In the genomic region with DNA sequence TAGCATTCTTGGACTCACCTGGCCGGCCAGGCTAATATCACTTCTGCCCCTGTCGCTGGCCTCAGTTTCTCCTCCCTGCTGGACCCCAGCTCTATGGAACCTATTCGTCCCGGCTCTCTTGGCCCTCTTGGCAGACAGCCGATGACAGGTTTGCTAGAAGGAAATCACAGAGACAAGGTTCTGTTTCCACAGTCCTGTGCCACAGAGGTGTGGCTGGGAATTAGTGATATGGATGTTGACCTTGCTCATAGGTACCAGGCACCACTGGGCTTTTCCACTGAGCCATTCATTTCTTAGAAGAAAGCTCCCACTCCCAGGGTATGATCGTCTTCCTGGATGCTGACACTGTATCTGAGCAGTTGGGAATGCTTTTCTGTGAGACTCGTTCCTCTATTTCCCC, we compare ENCODE assay signal across 25 mouse cellular contexts.
DNase-seq lines count a peak whose midpoint lies in the region; ATAC-seq and TF ChIP-seq lines count a peak whose summit lies in the region.
"Had no signal": no experiment of that assay in that cellular context is flagged by ENCODE, and none has a peak within 500 bp of the region (broad histone marks: within the 10 kb centered on the region; RNA-seq: fewer than 3 reads in every experiment).

No protein-coding gene starts in this region.

- H3K27me3 ChIP-seq in forebrain, embryonic 10.5 days (ENCODE audit: poor library complexity, severe bottlenecking) = peaks cover 16% of the 10 kb centered on the region; the same call in 1 of the 2 replicates
- H3K27me3 ChIP-seq in forebrain, embryonic 15.5 days = no peaks in the 10 kb centered on the region
- H3K27me3 ChIP-seq in hindbrain, embryonic 12.5 days = no peaks in the 10 kb centered on the region
- H3K27me3 ChIP-seq in hindbrain, embryonic 13.5 days = no peaks in the 10 kb centered on the region
- H3K27me3 ChIP-seq in midbrain, embryonic 11.5 days (ENCODE audit: control insufficient read depth, insufficient read depth, low read length) = no peaks in the 10 kb centered on the region
- no peaks in the 10 kb centered on the region for H3K27me3 ChIP-seq in midbrain, embryonic 16.5 days (ENCODE audit: control insufficient read depth, insufficient read depth, low read depth, low read length)
- no peaks in the 10 kb centered on the region for H3K27me3 ChIP-seq in stomach, postnatal 0 days (ENCODE audit: control insufficient read depth, insufficient read depth, low read length)
- H3K27me3 ChIP-seq: embryonic facial prominence, embryonic 13.5 days had no signal

- H3K4me1 ChIP-seq in forebrain, embryonic 10.5 days = peaks cover 35% of the 10 kb centered on the region
- H3K4me1 ChIP-seq in forebrain, embryonic 15.5 days = peaks cover 15% of the 10 kb centered on the region
- H3K4me1 ChIP-seq in hindbrain, embryonic 12.5 days = peaks cover 21% of the 10 kb centered on the region
- H3K4me1 ChIP-seq in hindbrain, embryonic 13.5 days (replicated peaks) = peaks cover 32% of the 10 kb centered on the region
- H3K4me1 ChIP-seq in midbrain, embryonic 11.5 days (ENCODE audit: control insufficient read depth, insufficient read depth, low read length) = peaks cover 20% of the 10 kb centered on the region
- H3K4me1 ChIP-seq in midbrain, embryonic 16.5 days (ENCODE audit: control insufficient read depth, insufficient read depth, low read length) = peaks cover 10% of the 10 kb centered on the region
- no peaks in the 10 kb centered on the region for H3K4me1 ChIP-seq in stomach, postnatal 0 days (replicated peaks; ENCODE audit: control insufficient read depth, insufficient read depth)
- H3K4me1 ChIP-seq: embryonic facial prominence, embryonic 10.5 days; embryonic facial prominence, embryonic 13.5 days had no signal

- TF ChIP-seq EP300 in stomach, postnatal 0 days (optimal IDR thresholded peaks at IDR 0.05) = no peak

- H3K36me3 ChIP-seq in forebrain, embryonic 10.5 days (replicated peaks) = no peaks in the 10 kb centered on the region
- H3K36me3 ChIP-seq in forebrain, embryonic 15.5 days = no peaks in the 10 kb centered on the region
- H3K36me3 ChIP-seq in hindbrain, embryonic 12.5 days = no peaks in the 10 kb centered on the region
- H3K36me3 ChIP-seq in hindbrain, embryonic 13.5 days = no peaks in the 10 kb centered on the region
- H3K36me3 ChIP-seq in midbrain, embryonic 11.5 days (ENCODE audit: control insufficient read depth, insufficient read depth, low read length) = no peaks in the 10 kb centered on the region
- H3K36me3 ChIP-seq in midbrain, embryonic 16.5 days (ENCODE audit: control insufficient read depth, insufficient read depth, low read length) = no peaks in the 10 kb centered on the region
- no peaks in the 10 kb centered on the region for H3K36me3 ChIP-seq in stomach, postnatal 0 days (ENCODE audit: control insufficient read depth, insufficient read depth, low read length)
- H3K36me3 ChIP-seq: embryonic facial prominence, embryonic 10.5 days; embryonic facial prominence, embryonic 13.5 days; heart, embryonic 10.5 days; heart, embryonic 13.5 days had no signal

- TF ChIP-seq CTCF in stomach, postnatal 0 days (IDR thresholded peaks at IDR 0.05; ENCODE audit: low read depth) = no peak

- H3K9me3 ChIP-seq in forebrain, embryonic 10.5 days = no peaks in the 10 kb centered on the region
- H3K9me3 ChIP-seq in forebrain, embryonic 15.5 days = no peaks in the 10 kb centered on the region
- H3K9me3 ChIP-seq in hindbrain, embryonic 12.5 days (replicated peaks) = no peaks in the 10 kb centered on the region
- no peaks in the 10 kb centered on the region for H3K9me3 ChIP-seq in hindbrain, embryonic 13.5 days
- no peaks in the 10 kb centered on the region for H3K9me3 ChIP-seq in midbrain, embryonic 11.5 days (ENCODE audit: control insufficient read depth, low read length)
- H3K9me3 ChIP-seq in midbrain, embryonic 16.5 days (replicated peaks; ENCODE audit: control insufficient read depth, low read length, poor library complexity, severe bottlenecking) = no peaks in the 10 kb centered on the region
- H3K9me3 ChIP-seq in stomach, postnatal 0 days (ENCODE audit: control insufficient read depth, low read length) = no peaks in the 10 kb centered on the region
- H3K9me3 ChIP-seq: embryonic facial prominence, embryonic 10.5 days; embryonic facial prominence, embryonic 13.5 days; heart, embryonic 10.5 days; heart, embryonic 13.5 days had no signal

- no peak for DNase-seq in forebrain, embryonic 10.5 days (ENCODE audit: extremely low spot score, low spot score)
- DNase-seq in midbrain, embryonic 11.5 days (ENCODE audit: low spot score, missing footprints) = peak; percentile 4
- DNase-seq in stomach, postnatal 0 days (ENCODE audit: low spot score) = peak; percentile 65
- DNase-seq: adrenal gland, adult 8-10 months; adrenal gland, postnatal 25 days; cerebellum, adult 11-12 months; cerebellum, adult 8-10 months; cerebellum, postnatal 36 days; embryo, embryonic 11 days; gastrocnemius, postnatal 10 days; gastrocnemius, postnatal 36 days; heart, adult 2 months; heart, postnatal 14 days; heart, postnatal 4 days had no signal

- no peak for ATAC-seq in forebrain, embryonic 15.5 days (replicated peaks)
- 0 out of 2 replicates have a peak, but pooled peaks have one; percentile 26 for ATAC-seq in hindbrain, embryonic 12.5 days (ENCODE audit: low FRiP score)
- no peak for ATAC-seq in hindbrain, embryonic 13.5 days (ENCODE audit: low FRiP score)
- ATAC-seq in midbrain, embryonic 11.5 days (ENCODE audit: low FRiP score) = no peak
- no peak for ATAC-seq in midbrain, embryonic 16.5 days
- peak; percentile 85 for ATAC-seq in stomach, postnatal 0 days (ENCODE audit: low FRiP score, low TSS enrichment)
- ATAC-seq: activated CD4-positive, CD25-positive, alpha-beta regulatory T cell, adult 4 months; inflammation-experienced regulatory T-cells, adult 6 months had no signal

- H3K9ac ChIP-seq in forebrain, embryonic 15.5 days (replicated peaks) = no peak overlapping the region
- no peak overlapping the region for H3K9ac ChIP-seq in hindbrain, embryonic 12.5 days
- no peak overlapping the region for H3K9ac ChIP-seq in hindbrain, embryonic 13.5 days
- no peak overlapping the region for H3K9ac ChIP-seq in midbrain, embryonic 11.5 days (ENCODE audit: low read length)
- no peak overlapping the region for H3K9ac ChIP-seq in midbrain, embryonic 16.5 days (ENCODE audit: low read depth, low read length)
- no peak overlapping the region for H3K9ac ChIP-seq in stomach, postnatal 0 days (ENCODE audit: low read length)
- H3K9ac ChIP-seq: embryonic facial prominence, embryonic 13.5 days; heart, embryonic 13.5 days had no signal

- H3K4me2 ChIP-seq in forebrain, embryonic 15.5 days (replicated peaks) = no peak overlapping the region
- no peak overlapping the region for H3K4me2 ChIP-seq in hindbrain, embryonic 12.5 days (replicated peaks)
- H3K4me2 ChIP-seq in hindbrain, embryonic 13.5 days = no peak overlapping the region
- no peak overlapping the region for H3K4me2 ChIP-seq in midbrain, embryonic 11.5 days
- no peak overlapping the region for H3K4me2 ChIP-seq in midbrain, embryonic 16.5 days (ENCODE audit: low read length)
- H3K4me2 ChIP-seq in stomach, postnatal 0 days (replicated peaks; ENCODE audit: low read depth) = no peak overlapping the region
- H3K4me2 ChIP-seq: embryonic facial prominence, embryonic 13.5 days; heart, embryonic 13.5 days had no signal

- no peak overlapping the region for H3K4me3 ChIP-seq in forebrain, embryonic 10.5 days
- no peak overlapping the region for H3K4me3 ChIP-seq in forebrain, embryonic 15.5 days
- no peak overlapping the region for H3K4me3 ChIP-seq in hindbrain, embryonic 12.5 days
- H3K4me3 ChIP-seq in hindbrain, embryonic 13.5 days = no peak overlapping the region
- no peak overlapping the region for H3K4me3 ChIP-seq in midbrain, embryonic 11.5 days (ENCODE audit: low read depth, low read length)
- no peak overlapping the region for H3K4me3 ChIP-seq in midbrain, embryonic 16.5 days (ENCODE audit: low read depth, low read length)
- no peak overlapping the region for H3K4me3 ChIP-seq in stomach, postnatal 0 days (ENCODE audit: low read depth, low read length)
- H3K4me3 ChIP-seq: embryonic facial prominence, embryonic 10.5 days; embryonic facial prominence, embryonic 13.5 days; erythroblast, embryonic 14.5 days; heart, adult 2 months; heart, embryonic 10.5 days; heart, embryonic 13.5 days had no signal

- peak overlapping the region; percentile 76 for H3K27ac ChIP-seq in forebrain, embryonic 10.5 days
- H3K27ac ChIP-seq in forebrain, embryonic 15.5 days (replicated peaks) = no peak overlapping the region
- peak overlapping the region; percentile 23; the same call in 1 of the 2 replicates for H3K27ac ChIP-seq in hindbrain, embryonic 12.5 days
- no peak overlapping the region for H3K27ac ChIP-seq in hindbrain, embryonic 13.5 days
- no peak overlapping the region for H3K27ac ChIP-seq in midbrain, embryonic 11.5 days (ENCODE audit: low read depth, low read length)
- H3K27ac ChIP-seq in midbrain, embryonic 16.5 days (ENCODE audit: low read length) = no peak overlapping the region
- H3K27ac ChIP-seq in stomach, postnatal 0 days (replicated peaks) = no peak overlapping the region
- H3K27ac ChIP-seq: embryonic facial prominence, embryonic 10.5 days; embryonic facial prominence, embryonic 13.5 days; heart, adult 2 months; heart, embryonic 10.5 days; heart, embryonic 13.5 days had no signal

- 90% methylated on average over 7 of the region's 7 CpGs for WGBS in forebrain, embryonic 10.5 days
- 86% methylated on average over 7 of the region's 7 CpGs for WGBS in forebrain, embryonic 15.5 days
- WGBS in hindbrain, embryonic 12.5 days = 94% methylated on average over 7 of the region's 7 CpGs
- WGBS in hindbrain, embryonic 13.5 days = 88% methylated on average over 7 of the region's 7 CpGs
- 94% methylated on average over 7 of the region's 7 CpGs for WGBS in midbrain, embryonic 11.5 days
- WGBS in midbrain, embryonic 16.5 days = 95% methylated on average over 7 of the region's 7 CpGs
- WGBS in stomach, postnatal 0 days = 81% methylated on average over 7 of the region's 7 CpGs

Comparison
In these comparisons a context has a peak if more than half of its experiments do, and no peak if none do; other contexts are left out.
1. H3K27ac ChIP-seq: peak in forebrain, embryonic 10.5 days (single experiment) and hindbrain, embryonic 12.5 days (single experiment); none in forebrain, embryonic 15.5 days (single experiment), hindbrain, embryonic 13.5 days (single experiment), midbrain, embryonic 11.5 days (single experiment), midbrain, embryonic 16.5 days (single experiment) and stomach, postnatal 0 days (single experiment).
2. ATAC-seq: peak in hindbrain, embryonic 12.5 days (single experiment) and stomach, postnatal 0 days (single experiment); none in forebrain, embryonic 15.5 days (single experiment), hindbrain, embryonic 13.5 days (single experiment), midbrain, embryonic 11.5 days (single experiment) and midbrain, embryonic 16.5 days (single experiment).